Mouse (Mus musculus) stomach, postnatal 0 days (tissue): ENCODE results near the gene Diaph3.

Experiments used
- CTCF ChIP-seq: IDR thresholded peaks from 2 replicates; pipeline ENCODE4 v1.5.1; 2016; ENCODE audit warnings: antibody characterized with exemption, low read depth, mild to moderate bottlenecking, moderate library complexity
- EP300 ChIP-seq: optimal IDR thresholded peaks from 2 replicates; pipeline ENCODE3; 2016; ENCODE audit warnings: antibody characterized with exemption

GRCm38 (mm10) chr14:87141777-87142176, 742 bp upstream of the Diaph3 start:
- no peak for TF ChIP-seq CTCF
- TF ChIP-seq EP300, result no peak
